Mouse (Mus musculus) brain, embryonic 14.5 days (tissue): ENCODE measurements around the gene Dmxl2. TPM values are rescaled to one million over a fixed set of nuclear protein-coding genes. Genes with fewer than 3 reads are reported as not detected.

Experiments
- DNase-seq: peaks from one replicate; pipeline ENCODE4 v3.0.0-alpha.2; 2011; ENCODE audit warnings: low read depth
- CTCF ChIP-seq: fragments of 200-500 bp; IDR thresholded peaks from 2 replicates; pipeline ENCODE4 v1.5.1; 2012; ENCODE audit warnings: inconsistent platforms, mild to moderate bottlenecking, moderate library complexity, borderline replicate concordance; ENCODE audit not compliant: insufficient read depth, insufficient read length; ENCODE audit errors: extremely low read depth
- POLR2A ChIP-seq: fragments of 200-500 bp; IDR thresholded peaks from 2 replicates; pipeline ENCODE4 v1.6.1; 2012; ENCODE audit warnings: mild to moderate bottlenecking, inconsistent platforms, borderline replicate concordance; ENCODE audit not compliant: poor library complexity, insufficient read depth, insufficient read length, severe bottlenecking; ENCODE audit errors: extremely low read depth
- polyA plus RNA-seq: library from polyadenylated mRNA; depleted of rRNA; stranded (reverse); fragments of >200 nt; gene quantifications from 2 replicates; pipeline ENCODE4 v1.2.3, GENCODE M21; 2012

Gene Dmxl2
- polyA plus RNA-seq, 1 experiment, result 60.4 TPM

GRCm38 (mm10) chr9:54533975-54534374 lies 32.5 kb upstream of the Dmxl2 start:
- peak; percentile 93 for DNase-seq
- TF ChIP-seq CTCF (no peak), POLR2A (no peak)

- DNase-seq, result peak; percentile 41
Measured at GRCm38 (mm10) chr9:54532926-54533325, 31.5 kb upstream of the Dmxl2 start.

GRCm38 (mm10) chr9:54531421-54531820 lies 30.0 kb upstream of the Dmxl2 start:
- DNase-seq, result no peak
- TF ChIP-seq POLR2A, result no peak
- no peak for TF ChIP-seq CTCF

More at GRCm38 (mm10) chr9:54532926-54533325, 31.5 kb upstream of the Dmxl2 start:
- TF ChIP-seq POLR2A (no peak), CTCF (no peak)

GRCm38 (mm10) chr9:54530836-54531235 lies 29.4 kb upstream of the Dmxl2 start:
- TF ChIP-seq POLR2A, result no peak
- no peak for TF ChIP-seq CTCF

DNA sequence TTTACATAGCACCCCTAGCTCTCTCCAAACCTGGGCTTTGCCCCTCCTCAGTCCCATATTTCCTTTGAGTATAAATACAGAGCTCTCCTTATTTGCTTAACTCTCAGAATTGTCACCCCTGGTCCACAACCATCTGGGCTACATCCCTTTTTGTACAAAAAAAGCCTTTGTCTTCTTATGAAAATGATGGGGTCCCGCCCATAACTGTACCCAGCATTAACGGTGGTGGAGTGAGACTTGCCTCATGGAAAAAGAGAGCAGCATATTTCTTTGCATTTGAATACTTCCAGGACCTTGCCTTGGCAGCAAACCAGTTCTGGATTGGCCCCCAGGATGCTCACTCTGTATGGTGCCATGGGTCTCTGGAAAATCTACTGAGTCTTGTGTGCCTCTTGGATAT lies 28.5 kb upstream of the Dmxl2 start:
- TF ChIP-seq POLR2A, result no peak
- no peak for TF ChIP-seq CTCF
- DNase-seq, result peak; percentile 12

More at GRCm38 (mm10) chr9:54530836-54531235, 29.4 kb upstream of the Dmxl2 start:
- DNase-seq, result peak; percentile 3

DNA sequence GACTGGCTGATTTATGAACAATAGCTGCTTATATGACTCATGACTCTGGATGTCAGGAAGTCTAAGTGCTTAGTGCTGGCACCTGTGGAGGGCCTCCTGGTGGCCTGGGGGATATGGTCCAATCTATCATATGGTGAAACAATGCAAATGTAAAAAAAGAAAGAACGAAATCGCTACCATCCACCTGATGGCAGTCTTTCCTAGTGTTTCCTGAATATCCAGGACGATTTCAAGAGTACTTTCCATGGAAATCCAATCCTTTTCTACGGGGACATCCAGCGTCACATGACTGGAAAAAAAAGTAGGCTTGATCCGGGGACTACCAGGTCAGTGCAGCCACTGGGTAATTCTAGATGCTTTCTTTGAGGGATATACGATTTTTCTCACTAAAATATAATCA lies 26.3 kb upstream of the Dmxl2 start:
- no peak for TF ChIP-seq CTCF
- TF ChIP-seq POLR2A, result no peak
- DNase-seq, result peak; percentile 5

GRCm38 (mm10) chr9:54520286-54520685 lies 18.9 kb upstream of the Dmxl2 start:
- TF ChIP-seq CTCF, result no peak
- TF ChIP-seq POLR2A, result no peak
- no peak for DNase-seq

DNA sequence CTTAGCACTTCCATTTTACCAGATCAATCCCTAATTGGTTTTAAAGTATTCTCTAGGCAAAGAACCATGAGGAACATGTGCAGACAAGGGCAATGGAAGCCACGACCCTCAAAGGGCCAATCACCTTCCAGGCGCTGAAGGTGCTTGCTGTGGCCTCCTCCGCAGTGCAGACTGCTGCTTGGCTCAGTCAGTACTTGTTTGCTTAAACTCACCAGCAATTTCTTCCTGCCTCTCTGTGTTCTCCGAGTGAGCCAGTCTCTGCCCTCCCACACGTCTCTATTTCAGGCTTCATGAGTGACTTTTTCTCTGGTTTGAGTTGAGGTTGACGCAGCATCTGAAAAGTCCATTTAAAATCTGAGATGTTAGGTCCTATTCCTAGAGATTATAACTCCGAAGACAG lies 17.5 kb upstream of the Dmxl2 start:
- TF ChIP-seq CTCF, result no peak
- TF ChIP-seq POLR2A, result no peak
- DNase-seq, result no peak

DNA sequence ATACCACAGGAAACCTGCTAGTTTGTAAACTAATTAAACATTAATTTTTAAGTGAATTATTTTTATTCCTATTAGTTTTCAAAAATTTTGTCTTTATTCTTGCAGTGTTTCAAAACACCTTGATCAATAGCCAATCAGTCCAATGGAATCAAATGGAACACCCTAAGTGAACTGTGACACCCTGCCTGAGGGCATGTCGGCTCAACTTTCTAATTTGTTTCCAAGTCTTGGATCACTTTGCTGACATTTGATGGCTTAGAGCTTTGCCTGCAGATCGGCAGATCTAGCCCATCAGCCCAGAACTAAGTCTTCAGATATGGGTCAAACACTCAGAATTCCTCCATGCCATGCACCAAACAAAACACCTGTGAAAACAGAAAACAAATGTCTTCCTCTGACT lies 14.6 kb upstream of the Dmxl2 start:
- DNase-seq, result no peak
- TF ChIP-seq POLR2A, result no peak
- TF ChIP-seq CTCF, result no peak

DNA sequence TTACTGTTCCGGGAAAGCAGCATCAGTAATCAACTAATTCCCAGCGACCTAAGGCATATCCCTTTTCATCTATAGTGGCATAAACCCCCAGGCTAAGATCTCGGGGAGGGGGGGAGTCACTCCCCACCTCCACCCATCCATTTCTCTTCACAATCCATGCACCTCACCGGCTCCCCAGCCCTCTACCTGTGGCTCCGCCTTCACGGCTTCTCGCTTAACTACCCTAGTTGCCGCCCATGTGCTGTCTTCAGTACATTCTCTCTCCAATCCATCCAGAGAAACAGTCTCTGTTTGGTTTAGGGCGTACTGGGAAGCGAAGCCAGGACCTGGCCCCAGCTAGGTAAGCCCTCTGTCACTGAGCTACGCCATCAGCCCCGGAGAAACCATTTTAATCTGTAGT lies 1.4 kb upstream of the Dmxl2 start:
- TF ChIP-seq CTCF (no peak), POLR2A (no peak)
- DNase-seq, result peak; percentile 8

DNA sequence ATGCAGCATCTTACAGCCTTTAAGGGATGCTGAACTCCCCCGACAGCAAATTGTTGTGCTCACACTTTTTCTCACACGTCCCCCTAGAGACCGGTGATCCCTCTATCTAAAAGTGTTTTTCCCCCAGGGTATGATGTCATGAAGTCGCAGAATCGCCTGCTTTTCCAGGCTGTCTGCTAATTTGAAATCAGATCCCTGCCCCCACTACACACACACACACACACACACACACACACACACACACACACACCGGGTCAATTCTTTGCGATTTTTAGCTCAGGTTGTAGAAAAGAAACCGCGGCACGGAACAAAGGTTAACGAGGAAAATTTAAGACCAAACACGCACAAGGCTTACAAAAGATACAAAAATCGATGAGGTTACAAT lies 677 bp upstream of the Dmxl2 start:
- no peak for DNase-seq
- TF ChIP-seq POLR2A, result no peak
- no peak for TF ChIP-seq CTCF

GRCm38 (mm10) chr9:54500832-54501452 lies 484 bp downstream of the Dmxl2 start:
- TF ChIP-seq POLR2A, result no peak
- no peak for TF ChIP-seq CTCF
- DNase-seq, result peak; percentile 61
